Mouse (Mus musculus) kidney, adult 2 months (tissue): ENCODE results near the gene Sorbs1.

Experiments
- CTCF ChIP-seq: fragments of 200-500 bp; conservative IDR thresholded peaks from 2 replicates; pipeline ENCODE4 v1.5.1; 2011; ENCODE audit warnings: low read depth, mild to moderate bottlenecking, control low read depth, low read length, moderate library complexity, mixed read lengths; ENCODE audit not compliant: insufficient read depth, insufficient read length
- POLR2A ChIP-seq: fragments of 200-500 bp; IDR thresholded peaks from one replicate; pipeline ENCODE4 v1.6.1; 2011; ENCODE audit warnings: low read depth, low read length, control low read depth

DNA sequence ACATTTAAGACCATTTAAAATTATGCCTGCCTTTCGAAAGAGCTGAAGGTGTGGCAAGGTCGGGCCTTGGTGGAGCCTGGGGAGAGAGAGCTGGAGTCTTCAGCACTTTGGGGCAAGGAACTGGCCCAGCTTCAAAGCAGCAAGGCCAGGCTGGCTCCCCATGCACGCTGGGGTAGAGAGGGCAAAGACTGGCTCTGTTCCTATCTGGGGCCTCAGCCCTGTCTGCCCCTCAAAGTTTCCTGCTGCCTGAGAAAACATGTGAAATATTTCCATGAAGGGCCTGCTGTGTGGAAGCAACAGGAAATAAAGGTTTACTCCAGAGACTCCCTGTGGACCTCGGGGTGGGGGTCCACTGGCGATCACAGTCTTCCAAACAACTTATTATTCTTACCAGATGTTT, 88.3 kb downstream of the Sorbs1 start:
- TF ChIP-seq CTCF (no peak), POLR2A (no peak)
